Mouse (Mus musculus) forebrain, embryonic 11.5 days (tissue): ENCODE measurements at regions not wholly inside any gene's neighbourhood (a gene's known extent, or its start where the extent isn't known, plus 50 kb on each side); places are given as distances from the start of the nearest gene placed in this dataset.
A peak's percentile ranks its signal among the peaks of the same experiment; 100 is the strongest.

ENCODE experiments used
- ATAC-seq: fragments of 200-750 bp; cut with Nextera tagmentation; replicated peaks from 2 replicates; pipeline ENCODE4 v1.8.0; 2017; ENCODE audit warnings: moderate TSS enrichment; ENCODE audit not compliant: low FRiP score
- DNase-seq: peaks from one replicate; pipeline ENCODE4 v3.0.0-alpha.2; 2017; ENCODE audit warnings: low spot score
- H3K27ac ChIP-seq: fragments of 300-500 bp; sonication (generic); 2 replicates; pipeline ENCODE4 v1.5.1; 2014; ENCODE audit warnings: low read depth, low read length
- H3K27me3 ChIP-seq: fragments of 300-500 bp; sonication (generic); 2 replicates; pipeline ENCODE4 v1.6.1; 2014; ENCODE audit warnings: mild to moderate bottlenecking, low read length, mixed read lengths; ENCODE audit not compliant: control insufficient read depth, insufficient read depth
- H3K36me3 ChIP-seq: fragments of 300-500 bp; sonication (generic); 2 replicates; pipeline ENCODE4 v1.6.1; 2014; ENCODE audit warnings: mild to moderate bottlenecking, low read length, moderate library complexity, mixed read lengths; ENCODE audit not compliant: control insufficient read depth, insufficient read depth
- H3K4me1 ChIP-seq: fragments of 300-500 bp; sonication (generic); replicated peaks from 2 replicates; pipeline ENCODE4 v1.6.1; 2014; ENCODE audit warnings: low read length, mixed read lengths; ENCODE audit not compliant: control insufficient read depth, insufficient read depth
- H3K4me2 ChIP-seq: fragments of 300-500 bp; sonication (generic); 2 replicates; pipeline ENCODE4 v1.6.1; 2014; ENCODE audit warnings: low read depth, mild to moderate bottlenecking, low read length, moderate library complexity, mixed read lengths; ENCODE audit not compliant: severe bottlenecking
- H3K4me3 ChIP-seq: fragments of 300-500 bp; sonication (generic); 2 replicates; pipeline ENCODE4 v1.5.1; 2014; ENCODE audit warnings: low read depth, low read length
- H3K9ac ChIP-seq: fragments of 300-500 bp; sonication (generic); 2 replicates; pipeline ENCODE4 v1.6.1; 2014; ENCODE audit warnings: low read length
- H3K9me3 ChIP-seq: fragments of 300-500 bp; sonication (generic); 2 replicates; pipeline ENCODE4 v1.6.1; 2016; ENCODE audit warnings: low read length, mixed read lengths; ENCODE audit not compliant: control insufficient read depth
- WGBS: fragments of 180-500 bp; shearing (Covaris S2); extraction: QIAGEN DNeasy Blood & Tissue Kit; methylation state at CpG from one replicate; pipeline ENCODE4 v1.1.7; 2014; 5-methylcytosine and 5-hydroxymethylcytosine counted together

GRCm38 (mm10) chr4:82037473-82037872 lies 594.9 kb upstream of the Mpdz start:
- Histone ChIP-seq H3K4me1 (0 out of 2 replicates have a peak, but pooled peaks cover 1% of the 10 kb centered on the region), H3K4me3 (no peak overlapping the region), H3K27me3 (no peaks in the 10 kb centered on the region), H3K9ac (no peak overlapping the region), H3K9me3 (no peaks in the 10 kb centered on the region), H3K27ac (no peak overlapping the region), H3K36me3 (no peaks in the 10 kb centered on the region), H3K4me2 (no peak overlapping the region)
- ATAC-seq (no peak), DNase-seq (no peak)
- WGBS: 92% methylated on average over 1 of the region's 1 CpGs

GRCm38 (mm10) chr4:82035074-82035703 lies 592.6 kb upstream of the Mpdz start:
- Histone ChIP-seq H3K36me3 (no peaks in the 10 kb centered on the region), H3K27ac (no peak overlapping the region), H3K9ac (no peak overlapping the region), H3K9me3 (no peaks in the 10 kb centered on the region), H3K27me3 (no peaks in the 10 kb centered on the region), H3K4me3 (no peak overlapping the region), H3K4me1 (0 out of 2 replicates have a peak, but pooled peaks cover 1% of the 10 kb centered on the region), H3K4me2 (no peak overlapping the region)
- no peak for ATAC-seq
- 59% methylated on average over 3 of the region's 3 CpGs for WGBS
- DNase-seq: no peak

GRCm38 (mm10) chr4:82029237-82029636 lies 586.6 kb upstream of the Mpdz start:
- Histone ChIP-seq H3K9me3 (no peaks in the 10 kb centered on the region), H3K4me1 (no peaks in the 10 kb centered on the region), H3K4me3 (no peak overlapping the region), H3K27me3 (no peaks in the 10 kb centered on the region), H3K9ac (no peak overlapping the region), H3K27ac (no peak overlapping the region), H3K4me2 (no peak overlapping the region), H3K36me3 (no peaks in the 10 kb centered on the region)
- DNase-seq: no peak
- WGBS: 92% methylated on average over 9 of the region's 9 CpGs
- ATAC-seq: no peak

- Histone ChIP-seq H3K4me3 (no peak overlapping the region), H3K27me3 (no peaks in the 10 kb centered on the region), H3K9me3 (no peaks in the 10 kb centered on the region), H3K4me1 (no peaks in the 10 kb centered on the region), H3K27ac (no peak overlapping the region), H3K4me2 (no peak overlapping the region), H3K36me3 (no peaks in the 10 kb centered on the region), H3K9ac (no peak overlapping the region)
- DNase-seq (peak; percentile 71), ATAC-seq (peak; percentile 92)
- WGBS: 29% methylated on average over 9 of the region's 9 CpGs
Observed at GRCm38 (mm10) chr4:82027447-82027881, 584.8 kb upstream of the Mpdz start.

GRCm38 (mm10) chr4:82001406-82001732 lies 558.8 kb upstream of the Mpdz start:
- Histone ChIP-seq H3K9me3 (no peaks in the 10 kb centered on the region), H3K4me3 (no peak overlapping the region), H3K36me3 (no peaks in the 10 kb centered on the region), H3K9ac (no peak overlapping the region), H3K27me3 (no peaks in the 10 kb centered on the region), H3K4me2 (no peak overlapping the region), H3K27ac (no peak overlapping the region), H3K4me1 (no peaks in the 10 kb centered on the region)
- ATAC-seq (no peak), DNase-seq (no peak)
- 85% methylated on average over 6 of the region's 6 CpGs for WGBS

- H3K36me3 ChIP-seq: no peaks in the 10 kb centered on the region
- no peak for ATAC-seq
- WGBS: 89% methylated on average over 19 of the region's 19 CpGs
- H3K9me3 ChIP-seq: no peaks in the 10 kb centered on the region
- no peaks in the 10 kb centered on the region for H3K27me3 ChIP-seq
- H3K4me3 ChIP-seq: no peak overlapping the region
- no peaks in the 10 kb centered on the region for H3K4me1 ChIP-seq
- H3K27ac ChIP-seq: no peak overlapping the region
- no peak for DNase-seq
- no peak overlapping the region for H3K9ac ChIP-seq
- H3K4me2 ChIP-seq: no peak overlapping the region
Observed at GRCm38 (mm10) chr4:82000590-82001405, 558.2 kb upstream of the Mpdz start.

- ATAC-seq: no peak
- Histone ChIP-seq H3K4me2 (no peak overlapping the region), H3K27ac (no peak overlapping the region), H3K4me1 (no peaks in the 10 kb centered on the region), H3K27me3 (no peaks in the 10 kb centered on the region), H3K36me3 (no peaks in the 10 kb centered on the region), H3K4me3 (no peak overlapping the region), H3K9me3 (no peaks in the 10 kb centered on the region), H3K9ac (no peak overlapping the region)
- no peak for DNase-seq
- 67% methylated on average over 11 of the region's 11 CpGs for WGBS
Observed at GRCm38 (mm10) chr4:81999654-82000314, 557.2 kb upstream of the Mpdz start.

GRCm38 (mm10) chr4:81999093-81999492 lies 556.5 kb upstream of the Mpdz start:
- H3K27ac ChIP-seq: no peak overlapping the region
- H3K27me3 ChIP-seq: no peaks in the 10 kb centered on the region
- H3K4me3 ChIP-seq: no peak overlapping the region
- ATAC-seq (no peak), DNase-seq (no peak)
- H3K4me2 ChIP-seq: no peak overlapping the region
- no peaks in the 10 kb centered on the region for H3K36me3 ChIP-seq
- H3K9ac ChIP-seq: no peak overlapping the region
- no peaks in the 10 kb centered on the region for H3K9me3 ChIP-seq
- WGBS: 85% methylated on average over 3 of the region's 3 CpGs
- H3K4me1 ChIP-seq: no peaks in the 10 kb centered on the region
